Mouse (Mus musculus): ENCODE data around the gene Gm9732. TPM values are rescaled to one million over a fixed set of nuclear protein-coding genes. Genes with fewer than 3 reads are reported as not detected.

Gm9732 gene
- not detected in 2 replicates for polyA plus RNA-seq (2012; rRNA removed)

DNA sequence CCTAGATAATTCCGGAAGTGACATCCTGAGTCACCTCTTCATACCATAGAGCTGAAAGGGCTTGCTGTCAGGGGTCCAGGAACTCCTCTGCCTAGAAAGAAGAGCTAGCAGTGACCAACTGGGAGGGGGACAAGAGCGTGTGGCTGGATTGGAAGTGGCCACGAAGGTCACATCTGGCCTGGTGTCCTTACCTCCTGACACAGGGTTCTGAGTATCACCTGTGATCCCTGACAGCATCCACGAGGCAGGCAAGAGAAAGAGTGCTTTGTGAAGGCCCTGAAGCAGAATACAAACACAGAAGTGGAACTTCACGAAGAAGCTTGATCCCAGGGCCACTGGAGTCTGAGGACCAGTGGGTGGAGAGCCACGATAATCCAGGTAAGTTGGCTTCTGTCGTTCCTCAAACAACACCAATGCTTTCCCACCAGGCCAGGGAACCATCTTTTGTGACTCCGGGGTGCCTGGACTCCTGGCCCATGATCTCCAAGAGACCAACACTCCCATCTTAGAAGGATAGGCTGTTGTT, at the start of gene Gm9732:
Gm9732 (plus strand) TSS at position 51 of the 526 bp plus-strand sequence.

GRCm38 (mm10) chr14:43235204-43235603, 39.6 kb upstream of the Gm9732 start, which contains the start of gene Gm8122:
TSS of gene Gm8122 (minus strand) at chr14:43235304.

DNA sequence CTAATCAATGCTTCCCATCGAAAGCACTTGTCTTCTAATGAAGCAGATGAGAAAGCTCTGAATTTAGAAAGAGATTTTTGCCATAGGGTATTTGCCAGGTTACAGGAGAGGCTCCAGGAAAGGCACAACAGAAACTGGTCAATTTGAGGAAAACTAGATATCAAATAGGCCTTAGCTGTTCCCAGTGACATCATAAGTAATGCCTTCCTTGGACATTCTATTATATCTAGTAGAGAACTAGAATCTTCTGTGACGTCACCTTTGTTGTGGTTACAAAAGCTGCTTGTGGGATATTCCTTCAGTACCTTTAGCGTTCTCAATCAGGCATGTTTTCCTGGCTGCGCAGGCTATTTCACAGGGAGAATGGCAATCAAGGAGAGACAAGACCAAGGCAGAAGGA, 16.5 kb upstream of the Gm9732 start, which contains the start of gene Gm8126:
Gm8126 (plus strand) TSS at position 301 of the 400 bp plus-strand sequence.

DNA sequence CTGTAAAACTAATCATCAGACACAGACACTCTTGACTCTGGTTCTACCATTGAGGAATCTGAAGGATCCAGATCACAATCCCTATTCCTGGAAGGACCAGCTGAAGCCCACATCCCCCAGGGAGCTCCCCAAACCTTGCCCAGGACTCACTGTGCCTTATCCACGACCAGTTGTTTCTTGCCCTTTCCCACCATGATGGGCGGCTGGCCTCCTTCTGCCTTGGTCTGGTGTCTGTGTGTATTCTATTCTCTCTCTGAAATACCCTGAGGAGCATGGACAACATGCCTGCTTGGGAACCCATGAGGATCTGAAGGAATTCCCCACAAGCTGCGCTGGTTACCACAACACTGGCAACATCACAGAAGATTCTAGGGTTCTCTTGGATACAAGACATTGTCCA, 18.7 kb downstream of the Gm9732 start, which contains the start of gene Gm8127:
Gm8127 (minus strand) TSS at position 330 of the 400 bp plus-strand sequence.

GRCm38 (mm10) chr14:43347711-43348110, 72.9 kb downstream of the Gm9732 start, which contains the start of gene 1700001F09Rik:
TSS of gene 1700001F09Rik (minus strand) at chr14:43347811.

Other genes with a start within 250 kb of the Gm9732 start
- not detected in 2 replicates for gene Gm8094, start 198.4 kb upstream of the Gm9732 start, polyA plus RNA-seq (2012; rRNA removed)
- gene Gm8104, start 174.4 kb upstream of the Gm9732 start, polyA plus RNA-seq (2012; rRNA removed), result not detected in 2 replicates
- gene Gm7233, start 95.2 kb upstream of the Gm9732 start, polyA plus RNA-seq (2012; rRNA removed), result not detected in 2 replicates
- not detected in 2 replicates for gene Gm8122, start 39.7 kb upstream of the Gm9732 start, polyA plus RNA-seq (2012; rRNA removed)
- not detected in 2 replicates for gene Gm8126, start 16.4 kb upstream of the Gm9732 start, polyA plus RNA-seq (2012; rRNA removed)
- gene Gm8127, start 18.8 kb downstream of the Gm9732 start, polyA plus RNA-seq (2012; rRNA removed), result not detected in 2 replicates
- not detected in 2 replicates for gene 1700001F09Rik, start 72.8 kb downstream of the Gm9732 start, polyA plus RNA-seq (2012; rRNA removed)
- gene Gm8138, start 141.3 kb downstream of the Gm9732 start, polyA plus RNA-seq (2012; rRNA removed), result not detected in 2 replicates

Data from stomach, adult 2 months (tissue).